Mouse (Mus musculus): ENCODE measurements at regions not wholly inside any gene's neighbourhood (a gene's known extent, or its start where the extent isn't known, plus 50 kb on each side); places are given as distances from the start of the nearest gene placed in this dataset.

DNA sequence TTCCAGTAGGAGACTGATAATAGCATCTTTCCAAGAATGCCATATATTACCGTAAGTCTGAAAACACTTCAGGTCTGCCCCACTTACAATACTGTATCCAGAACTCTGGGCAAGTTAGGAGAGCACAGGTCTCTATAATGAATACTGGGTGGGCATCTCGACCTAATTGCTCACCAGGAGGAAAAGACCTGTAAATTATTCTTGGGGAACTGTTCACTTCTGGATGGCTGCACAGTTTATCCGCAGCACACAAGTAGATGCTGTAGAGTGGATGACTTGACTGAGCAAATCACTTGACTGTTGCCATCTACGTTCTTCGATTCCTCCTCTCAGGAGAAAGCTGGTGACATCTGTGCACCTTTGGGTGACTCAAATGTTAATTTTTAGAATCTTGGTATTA, 159.8 kb downstream of the Rpl36a-ps1 start:
- no peak for DNase-seq (ENCODE audit: low read depth, low spot score)

DNA sequence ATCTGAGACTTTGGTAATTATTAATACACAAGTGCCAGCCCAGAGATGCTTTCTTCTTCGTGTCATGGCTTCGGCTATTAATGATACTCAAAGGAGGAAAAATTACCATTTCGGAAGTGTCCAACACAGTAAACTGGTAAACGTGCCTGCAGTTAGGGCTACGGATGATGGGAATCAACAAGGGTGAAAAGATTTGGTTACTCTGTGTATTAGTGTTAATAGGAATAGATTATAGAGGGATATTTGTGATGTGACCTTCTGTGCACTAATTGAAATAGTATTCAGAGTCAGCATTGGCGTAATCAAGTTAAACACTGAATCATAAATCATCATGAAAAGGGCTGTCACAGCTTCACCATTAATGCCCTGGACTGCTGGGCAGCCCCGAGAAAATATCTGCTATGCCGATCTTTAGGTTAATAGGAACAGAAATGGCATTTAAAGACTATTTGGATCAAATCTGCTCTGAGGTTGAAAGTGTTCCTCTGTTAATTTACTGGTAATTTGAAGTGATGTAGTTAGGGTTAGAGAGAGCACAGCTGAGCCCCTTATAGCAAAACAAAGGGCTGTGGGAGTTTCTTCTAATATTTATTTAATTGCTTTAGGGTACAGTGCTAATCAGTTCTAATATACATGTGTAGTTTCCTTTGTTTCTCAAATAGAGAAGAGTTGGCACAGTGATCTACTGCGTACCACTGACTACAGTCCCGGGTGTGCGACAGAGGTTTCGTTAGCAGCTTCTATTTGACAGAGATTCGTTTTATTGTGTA, 160.7 kb downstream of the Rpl36a-ps1 start:
- peak; percentile 49 for DNase-seq (ENCODE audit: low read depth, low spot score)

DNA sequence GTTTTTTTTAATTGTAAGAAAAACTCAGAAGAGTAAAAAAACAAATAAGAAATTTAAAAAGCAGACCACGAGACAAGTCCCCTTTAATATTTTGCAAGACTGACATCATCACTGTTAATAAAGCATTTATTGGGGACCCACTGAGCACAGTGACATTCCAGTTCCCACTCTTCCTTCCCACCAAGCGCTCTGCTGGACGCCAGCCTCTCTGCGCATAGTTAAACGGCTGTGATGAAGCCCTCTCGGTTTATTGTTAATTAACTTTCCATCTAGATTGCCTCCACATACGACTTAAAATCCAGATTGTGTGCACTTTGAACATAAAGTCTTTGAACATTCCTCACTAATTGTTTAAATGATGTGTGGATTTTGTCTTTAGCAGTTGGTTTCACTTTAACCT, 161.7 kb downstream of the Rpl36a-ps1 start:
- no peak for DNase-seq (ENCODE audit: low read depth, low spot score)

DNA sequence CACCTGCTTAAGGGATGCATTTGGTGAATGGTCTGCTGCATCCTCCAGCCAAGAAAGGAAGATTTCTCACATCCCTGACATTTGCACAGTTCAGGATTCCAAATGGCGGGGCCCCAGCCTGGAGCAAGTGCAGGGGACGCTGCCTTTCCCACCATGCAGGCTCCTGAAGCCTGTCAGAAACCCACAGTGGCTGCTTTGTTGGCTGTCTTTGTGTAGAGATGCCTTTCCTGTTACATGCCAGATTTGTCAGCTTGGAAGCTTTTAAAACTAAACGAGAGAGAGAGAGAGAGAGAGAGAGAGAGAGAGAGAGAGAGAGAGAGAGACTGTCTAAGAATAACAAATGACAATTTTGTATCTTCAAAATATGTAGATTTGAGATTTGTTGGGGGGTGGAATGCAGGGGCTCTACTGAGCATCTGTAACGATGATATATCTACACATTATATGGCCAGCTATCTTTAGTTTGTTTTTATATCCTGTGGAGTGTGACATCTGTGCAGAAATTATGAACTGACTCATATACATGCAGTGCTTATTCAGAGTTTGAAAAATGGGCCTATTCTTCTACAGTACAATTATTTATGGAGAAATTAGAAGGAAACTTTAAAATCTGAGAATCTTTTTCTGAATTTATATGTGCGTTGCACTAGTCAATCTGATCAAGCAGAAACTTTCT, 164.0 kb downstream of the Rpl36a-ps1 start:
- DNase-seq (ENCODE audit: low read depth, low spot score), result no peak

DNA sequence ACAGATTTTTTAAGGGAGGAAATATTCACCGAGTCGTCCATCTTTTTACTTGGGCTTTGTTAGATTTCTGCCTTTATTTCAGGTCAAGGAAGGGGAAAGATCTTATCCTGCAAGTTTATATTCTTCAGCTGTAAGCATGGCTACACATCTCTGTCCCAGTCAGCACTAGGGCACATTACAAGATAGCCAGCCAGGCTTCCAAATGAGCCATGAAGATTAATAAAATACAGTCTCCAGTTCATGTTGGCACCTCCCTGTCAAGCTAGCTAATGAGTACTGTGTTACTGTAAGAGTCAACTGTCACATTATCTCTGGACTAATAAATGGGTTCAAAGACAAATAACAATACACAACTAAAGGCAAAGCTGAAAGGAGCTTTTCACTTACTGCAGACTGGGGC, 166.6 kb downstream of the Rpl36a-ps1 start:
- DNase-seq (ENCODE audit: low read depth, low spot score), result no peak

DNA sequence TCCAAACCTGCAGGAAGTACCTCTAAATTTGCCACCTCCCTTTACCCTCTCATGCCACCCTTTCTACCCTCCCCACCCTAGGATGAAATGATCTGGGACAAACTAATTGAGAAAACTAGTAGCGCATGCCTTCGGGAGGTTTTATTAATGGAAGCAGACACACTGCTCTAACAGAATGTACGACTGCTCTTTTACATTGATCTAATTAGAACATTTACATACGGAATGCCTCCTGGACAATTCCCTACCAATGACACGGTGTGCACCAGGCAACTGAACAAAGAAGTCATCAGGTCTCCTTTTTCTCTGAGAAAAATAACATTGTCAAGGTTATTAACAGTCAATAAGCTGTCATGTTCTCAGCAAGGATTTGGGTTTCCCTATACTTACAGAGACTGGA, 180.5 kb downstream of the Rpl36a-ps1 start:
- DNase-seq (ENCODE audit: low read depth, low spot score), result no peak

DNA sequence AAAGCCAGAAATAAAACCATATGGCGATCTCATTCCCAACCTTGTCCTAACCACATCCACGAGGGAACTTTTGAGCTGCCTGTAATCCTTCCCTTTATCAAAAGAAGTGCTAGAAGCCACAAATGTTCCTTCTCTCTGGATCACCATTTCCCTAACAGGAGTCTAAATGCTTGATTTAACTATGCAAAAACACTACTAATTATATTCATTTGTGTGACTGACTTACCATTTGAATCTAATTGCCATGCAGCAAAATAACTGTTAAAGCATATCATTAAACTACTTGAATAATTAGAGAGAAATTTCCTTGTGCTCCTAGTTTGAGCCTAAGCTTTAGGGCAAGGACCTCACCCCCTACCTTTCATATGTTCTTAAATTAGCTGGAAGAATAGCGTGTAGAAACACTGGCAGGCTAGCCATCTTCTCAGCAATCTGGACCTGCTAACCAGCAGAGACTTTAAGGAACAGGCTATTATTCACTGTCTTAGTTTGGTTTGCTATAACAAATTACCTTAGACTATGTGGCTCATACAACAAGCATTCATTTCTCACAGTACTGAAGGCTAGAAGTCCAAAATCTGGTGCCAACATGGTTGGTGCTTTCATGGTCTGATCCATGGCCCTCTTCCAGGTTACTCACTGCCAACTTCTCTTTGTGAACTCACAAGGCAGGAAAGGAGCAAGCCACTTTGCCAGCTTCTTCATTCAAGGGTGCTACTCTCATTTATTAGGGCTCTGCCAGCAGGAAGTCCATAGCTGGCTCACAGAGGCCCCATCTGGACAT, 183.7 kb downstream of the Rpl36a-ps1 start:
- no peak for DNase-seq (ENCODE audit: low read depth, low spot score)

DNA sequence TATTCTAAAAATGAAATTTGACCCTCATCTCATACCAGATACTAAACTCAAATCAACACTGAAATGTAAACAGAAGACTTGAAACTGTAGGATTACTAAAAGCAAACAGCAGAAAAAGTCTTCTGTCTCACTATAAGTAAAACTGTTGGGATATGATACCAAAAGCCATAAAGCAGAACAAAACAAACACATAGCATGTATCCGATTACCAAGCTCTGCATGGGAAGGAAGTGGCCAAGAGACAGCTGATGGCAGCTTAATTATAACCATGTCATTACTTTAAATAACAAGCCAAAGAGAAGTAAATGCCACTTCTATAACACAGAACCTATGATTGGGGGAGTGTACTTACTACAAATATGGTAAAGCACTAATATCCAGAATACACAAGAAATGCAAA, 186.0 kb downstream of the Rpl36a-ps1 start:
- no peak for DNase-seq (ENCODE audit: low read depth, low spot score)

DNA sequence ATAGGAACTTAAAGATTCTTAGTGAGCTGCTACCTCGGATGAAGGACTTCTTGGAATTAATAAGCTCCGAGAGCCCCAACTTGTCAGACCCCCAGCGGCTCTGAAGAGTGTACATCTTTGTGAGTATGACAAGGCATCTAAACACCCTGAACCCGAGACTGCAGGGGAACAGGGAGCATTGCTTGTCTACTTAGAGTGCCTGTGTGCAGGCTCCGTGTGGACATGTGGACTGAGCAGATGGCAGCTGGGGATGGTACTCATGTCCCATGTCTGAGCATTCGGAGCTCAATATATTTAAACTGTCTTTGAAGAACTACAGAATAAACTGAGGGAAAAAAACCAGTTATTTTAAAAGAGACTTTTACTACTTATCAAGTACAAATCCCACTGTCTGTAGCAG, 189.1 kb downstream of the Rpl36a-ps1 start:
- DNase-seq (ENCODE audit: low read depth, low spot score), result no peak

DNA sequence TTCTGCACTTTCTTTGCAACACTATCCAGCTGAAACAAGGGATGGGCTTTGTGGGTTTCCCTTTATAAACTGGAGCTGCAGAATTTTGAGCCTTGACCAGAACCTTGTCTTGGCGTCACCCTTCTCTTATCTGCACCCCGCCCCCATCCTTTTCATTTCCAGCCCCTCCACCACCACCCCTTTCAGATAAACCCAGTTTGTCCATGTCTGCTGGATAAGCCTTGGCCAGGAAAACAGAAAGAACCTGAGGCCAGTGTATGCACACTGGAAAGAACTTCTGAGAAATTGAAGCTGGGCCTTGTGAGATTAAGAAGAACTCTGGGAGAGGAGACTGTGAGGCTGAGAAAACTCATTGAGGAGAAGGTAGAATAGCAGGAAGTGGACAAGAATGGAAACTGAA, 192.8 kb downstream of the Rpl36a-ps1 start:
- no peak for DNase-seq (ENCODE audit: low read depth, low spot score)

DNA sequence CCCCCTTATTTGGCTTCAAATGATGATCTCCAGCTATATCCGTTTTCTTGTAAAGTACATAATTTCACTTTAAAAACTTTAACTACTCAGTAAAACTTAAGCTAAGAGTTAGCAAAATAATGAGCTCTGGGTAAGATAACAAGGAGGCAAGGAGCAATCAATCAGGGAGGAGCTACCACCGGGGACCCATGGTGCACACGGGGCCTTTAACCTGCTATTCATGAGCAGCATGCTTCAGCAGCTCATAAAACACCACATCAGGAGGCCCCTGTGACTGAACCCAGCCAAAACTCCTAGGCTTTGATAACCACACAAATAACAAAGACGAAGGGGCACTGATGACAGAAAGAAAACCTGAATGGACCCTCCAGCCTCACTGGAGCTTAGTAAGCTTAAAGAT, 202.1 kb downstream of the Rpl36a-ps1 start:
- DNase-seq (ENCODE audit: low read depth, low spot score), result peak; percentile 36

DNA sequence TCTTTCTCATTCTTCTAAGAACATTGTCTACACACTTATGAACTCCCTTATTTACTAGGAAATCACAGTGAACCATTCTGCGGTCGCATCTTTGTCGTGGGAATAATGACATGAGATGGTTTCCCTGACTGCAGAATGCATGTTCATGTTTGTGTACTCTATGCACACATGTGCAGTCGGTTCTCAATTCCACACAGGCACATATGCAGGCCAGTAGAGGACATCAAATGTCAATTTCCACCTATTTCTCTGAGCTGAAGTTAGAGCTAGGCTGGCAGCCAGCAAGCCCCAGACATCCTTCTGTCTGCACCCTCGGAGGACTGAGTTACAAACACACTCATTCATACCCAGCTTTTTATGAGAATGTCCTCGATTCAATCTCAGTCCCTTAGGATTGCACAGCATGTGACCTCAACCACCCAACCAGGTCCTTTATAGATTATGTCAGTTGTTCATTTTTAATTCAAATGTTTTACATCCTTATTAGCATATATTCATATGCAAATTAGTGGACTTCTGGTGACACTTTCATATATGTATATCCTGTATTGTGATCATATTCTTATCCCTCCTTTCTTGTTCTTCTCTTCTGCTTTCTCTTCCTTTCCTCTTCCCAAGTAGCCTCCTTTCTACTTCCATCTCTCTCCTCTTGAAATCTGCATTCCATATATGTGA, 202.7 kb downstream of the Rpl36a-ps1 start:
- no peak for DNase-seq (ENCODE audit: low read depth, low spot score)

DNA sequence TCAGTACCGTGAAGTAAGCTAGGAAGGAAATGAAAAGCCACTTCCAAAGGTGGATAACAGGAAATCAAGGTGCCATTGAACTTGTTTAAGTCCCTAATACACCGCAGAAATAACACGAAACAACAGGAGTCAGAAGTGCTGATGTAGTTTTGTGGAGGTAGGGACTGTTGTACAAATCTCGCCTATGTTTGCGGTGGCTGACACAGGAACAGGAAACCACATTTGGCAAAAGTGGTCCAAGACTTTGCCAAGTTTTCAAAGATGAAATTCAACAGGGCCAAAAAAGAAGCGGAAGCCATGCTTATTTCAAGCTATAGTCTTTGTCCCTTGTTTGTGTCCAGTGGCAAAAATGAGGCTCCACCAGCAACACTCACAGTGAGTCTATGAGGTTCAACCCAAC, 204.3 kb downstream of the Rpl36a-ps1 start:
- DNase-seq (ENCODE audit: low read depth, low spot score), result no peak

DNA sequence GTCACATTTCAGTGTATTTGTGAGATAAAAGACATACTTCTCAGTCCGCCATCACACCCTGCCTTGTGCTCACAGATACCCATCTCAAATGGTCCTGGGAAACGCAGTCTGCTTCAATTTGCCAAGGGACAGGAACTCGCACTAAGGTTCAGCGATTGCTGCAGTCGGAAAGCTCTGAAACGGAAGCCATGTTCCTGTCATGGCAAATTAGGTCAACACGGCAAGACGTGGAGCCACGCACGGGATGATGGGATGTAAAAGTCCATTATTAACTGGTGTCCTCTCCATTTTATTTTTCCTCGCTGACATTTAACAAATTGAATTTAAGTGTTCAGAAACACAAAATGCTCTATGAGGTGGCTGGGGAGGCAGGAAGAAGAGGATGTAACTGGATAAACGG, 212.4 kb downstream of the Rpl36a-ps1 start:
- DNase-seq (ENCODE audit: low read depth, low spot score), result no peak

DNA sequence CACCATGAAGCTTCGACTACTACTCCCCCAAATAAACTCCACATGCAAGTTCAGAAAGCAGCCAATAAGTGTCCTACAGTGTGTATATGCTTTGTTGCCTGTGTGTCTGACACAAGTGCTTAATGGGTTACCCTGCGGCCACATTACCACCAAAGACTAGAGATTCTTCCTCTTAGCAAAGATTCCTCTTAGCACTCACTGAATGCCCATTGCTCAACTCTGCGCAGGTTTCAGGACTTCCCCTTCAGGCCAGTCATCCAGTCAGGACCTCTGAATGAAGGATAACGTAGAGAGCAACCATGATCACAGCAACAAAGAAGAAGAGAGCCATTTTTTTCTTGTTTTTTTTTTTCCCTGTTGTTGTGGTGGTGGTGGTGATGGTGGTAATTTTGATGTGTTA, 222.0 kb downstream of the Rpl36a-ps1 start:
- DNase-seq (ENCODE audit: low read depth, low spot score), result no peak

DNA sequence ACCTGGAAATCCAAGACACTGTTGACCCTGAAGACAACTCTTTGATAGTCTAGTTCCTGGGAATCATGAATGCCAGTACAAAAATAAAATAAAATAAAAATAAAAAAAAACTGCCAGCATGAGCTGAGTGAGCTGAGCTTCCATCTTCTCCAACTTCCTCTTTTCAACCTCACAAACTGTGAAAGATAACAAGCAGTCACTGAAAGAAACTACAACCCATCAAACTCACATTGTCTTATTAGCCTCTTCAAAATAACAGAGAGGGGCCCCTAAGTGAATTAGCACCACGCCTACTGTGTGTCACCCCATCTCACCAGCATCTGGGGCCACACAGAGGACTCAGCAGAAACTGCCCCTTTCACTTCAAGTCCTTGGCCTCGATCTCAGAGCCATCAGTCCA, 225.3 kb downstream of the Rpl36a-ps1 start:
- no peak for DNase-seq (ENCODE audit: low read depth, low spot score)

DNA sequence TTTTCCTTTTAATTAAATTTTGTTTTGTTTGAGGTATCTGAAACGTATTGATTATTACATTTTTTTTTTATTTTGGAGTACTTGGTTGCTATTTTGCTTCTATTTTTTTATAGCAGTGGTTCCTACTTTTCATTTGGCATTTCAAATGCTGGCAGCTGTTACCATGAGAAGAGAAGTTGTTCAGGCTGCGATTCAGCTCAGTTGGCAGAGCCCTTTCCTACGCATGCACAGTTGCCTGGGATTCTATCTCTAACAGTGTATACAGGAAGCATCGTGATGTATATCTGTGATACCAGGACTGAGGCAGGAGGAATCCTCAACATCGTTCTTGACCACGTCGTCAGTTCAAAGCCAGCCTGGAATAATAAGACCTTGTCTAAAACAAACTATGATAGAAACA, 226.6 kb downstream of the Rpl36a-ps1 start:
- no peak for DNase-seq (ENCODE audit: low read depth, low spot score)

DNA sequence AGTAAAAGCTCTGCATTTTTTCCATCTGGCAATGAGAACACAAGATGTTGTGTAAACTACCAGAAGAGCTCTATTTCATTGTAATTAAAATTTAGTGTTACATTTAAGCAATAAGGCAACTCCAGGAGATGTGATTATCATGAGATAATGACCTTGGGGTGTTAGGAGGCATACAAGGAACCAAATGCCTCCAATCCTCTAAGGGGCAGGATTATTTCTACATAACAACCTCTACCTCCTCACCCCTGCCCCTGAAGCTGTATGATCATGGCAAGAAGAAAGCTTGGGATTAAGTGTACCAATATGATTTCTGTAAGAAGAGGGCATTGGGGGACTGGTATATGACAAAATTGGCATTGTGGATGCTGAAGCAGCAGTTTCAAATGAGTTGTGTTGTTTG, 228.8 kb downstream of the Rpl36a-ps1 start:
- DNase-seq (ENCODE audit: low read depth, low spot score), result no peak

DNA sequence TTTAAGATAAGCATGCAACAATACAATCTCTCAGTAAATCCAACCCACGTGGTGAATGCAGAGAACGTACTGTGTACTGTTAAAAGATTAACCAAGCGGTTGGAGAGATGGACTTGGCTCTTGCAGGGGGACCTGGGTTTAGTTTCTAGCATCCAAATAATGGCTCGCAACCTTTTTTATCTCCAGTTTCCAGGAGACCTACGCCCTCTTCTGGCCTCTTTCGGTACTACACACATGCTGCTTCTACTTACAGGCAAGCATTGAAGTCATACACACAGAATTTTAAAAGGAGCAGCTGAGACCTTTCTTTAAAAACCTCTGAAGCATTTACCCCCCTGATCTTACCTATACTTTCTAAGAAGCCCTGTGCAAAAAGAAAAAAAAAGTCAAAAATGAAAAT, 243.4 kb downstream of the Rpl36a-ps1 start:
- DNase-seq (ENCODE audit: low read depth, low spot score), result no peak

DNA sequence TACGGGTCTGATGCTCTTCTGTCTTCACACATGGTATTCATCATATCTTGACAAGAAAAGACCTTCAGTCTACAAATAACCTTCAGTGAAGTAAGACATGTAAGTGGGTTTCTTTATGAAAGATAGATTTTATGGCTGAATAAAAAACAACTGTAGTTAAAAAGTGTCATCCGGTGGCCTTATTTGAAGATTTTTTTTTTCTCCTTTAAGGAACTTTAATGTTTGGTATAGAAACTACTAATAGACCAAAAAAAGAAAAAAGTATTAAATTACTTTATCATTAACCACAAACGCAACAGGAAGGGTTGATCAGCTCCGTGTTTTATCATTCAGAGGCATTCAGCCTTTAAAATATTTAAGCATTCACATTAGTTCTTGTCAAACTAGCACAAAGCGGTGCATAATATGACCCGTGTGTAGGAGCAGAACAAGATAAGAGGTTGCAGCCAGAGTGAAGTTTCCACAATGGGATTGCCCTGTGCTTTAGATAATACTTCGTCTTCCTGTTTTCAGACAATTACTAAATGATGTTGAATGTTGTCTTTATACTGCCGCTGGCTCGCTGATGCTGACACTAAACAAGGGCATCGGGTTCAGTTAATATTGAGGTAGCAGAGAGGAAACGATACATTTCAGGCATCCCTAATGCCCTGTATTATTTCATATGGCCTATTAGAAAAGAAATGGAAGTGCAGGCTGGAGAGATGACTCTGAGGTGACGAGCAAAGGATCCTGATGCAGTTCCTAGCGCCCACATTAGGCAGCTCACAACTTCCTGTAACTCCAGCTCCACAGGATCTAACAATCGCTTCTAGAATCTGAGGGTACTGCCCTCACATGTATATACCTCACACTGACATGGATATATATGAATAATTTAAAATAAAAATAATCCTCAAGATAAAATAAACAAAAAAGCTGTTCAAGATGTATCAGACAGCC, 244.8 kb downstream of the Rpl36a-ps1 start:
- DNase-seq (ENCODE audit: low read depth, low spot score), result no peak
